Mouse (Mus musculus): ENCODE measurements around the gene Pcdh15. TPM values are rescaled to one million over a fixed set of nuclear protein-coding genes. Genes with fewer than 3 reads are reported as not detected.

Gene Pcdh15
- total RNA-seq, 1 experiment from 2014 or later = not detected

GRCm38 (mm10) chr10:73326861-73327260, 227.7 kb downstream of the Pcdh15 start:
- ATAC-seq (replicated peaks; ENCODE audit: low read depth, poor library complexity, severe bottlenecking) = no peak

- ATAC-seq (replicated peaks; ENCODE audit: low read depth, poor library complexity, severe bottlenecking) = no peak
Observed at GRCm38 (mm10) chr10:73333426-73333825, 234.3 kb downstream of the Pcdh15 start.

GRCm38 (mm10) chr10:73379001-73379400, 279.9 kb downstream of the Pcdh15 start:
- ATAC-seq (replicated peaks; ENCODE audit: low read depth, poor library complexity, severe bottlenecking) = no peak

GRCm38 (mm10) chr10:73384003-73384402, 284.9 kb downstream of the Pcdh15 start:
- no peak for ATAC-seq (replicated peaks; ENCODE audit: low read depth, poor library complexity, severe bottlenecking)

GRCm38 (mm10) chr10:73400426-73400825, 301.3 kb downstream of the Pcdh15 start:
- no peak for ATAC-seq (replicated peaks; ENCODE audit: low read depth, poor library complexity, severe bottlenecking)

- no peak for ATAC-seq (replicated peaks; ENCODE audit: low read depth, poor library complexity, severe bottlenecking)
Observed at GRCm38 (mm10) chr10:73425408-73425807, 326.3 kb downstream of the Pcdh15 start.

- ATAC-seq (replicated peaks; ENCODE audit: low read depth, poor library complexity, severe bottlenecking) = no peak
Observed at GRCm38 (mm10) chr10:73431345-73431744, 332.2 kb downstream of the Pcdh15 start.

- no peak for ATAC-seq (replicated peaks; ENCODE audit: low read depth, poor library complexity, severe bottlenecking)
Observed at GRCm38 (mm10) chr10:73484082-73484481, 384.9 kb downstream of the Pcdh15 start.

GRCm38 (mm10) chr10:73491654-73492053, 392.5 kb downstream of the Pcdh15 start:
- ATAC-seq (replicated peaks; ENCODE audit: low read depth, poor library complexity, severe bottlenecking) = no peak

GRCm38 (mm10) chr10:73514846-73515245, 415.7 kb downstream of the Pcdh15 start:
- no peak for ATAC-seq (replicated peaks; ENCODE audit: low read depth, poor library complexity, severe bottlenecking)

- no peak for ATAC-seq (replicated peaks; ENCODE audit: low read depth, poor library complexity, severe bottlenecking)
Observed at GRCm38 (mm10) chr10:73515742-73516141, 416.6 kb downstream of the Pcdh15 start.

GRCm38 (mm10) chr10:73519438-73519837, 420.3 kb downstream of the Pcdh15 start:
- no peak for ATAC-seq (replicated peaks; ENCODE audit: low read depth, poor library complexity, severe bottlenecking)

GRCm38 (mm10) chr10:73552831-73553230, 453.7 kb downstream of the Pcdh15 start:
- ATAC-seq (replicated peaks; ENCODE audit: low read depth, poor library complexity, severe bottlenecking) = no peak

- ATAC-seq (replicated peaks; ENCODE audit: low read depth, poor library complexity, severe bottlenecking) = no peak
Observed at GRCm38 (mm10) chr10:73564216-73564615, 465.1 kb downstream of the Pcdh15 start.

- ATAC-seq (replicated peaks; ENCODE audit: low read depth, poor library complexity, severe bottlenecking) = no peak
Observed at GRCm38 (mm10) chr10:73574711-73575297, 475.7 kb downstream of the Pcdh15 start.

- ATAC-seq (replicated peaks; ENCODE audit: low read depth, poor library complexity, severe bottlenecking) = no peak
Observed at GRCm38 (mm10) chr10:73667501-73667900, 568.4 kb downstream of the Pcdh15 start.

GRCm38 (mm10) chr10:73700519-73701286, 601.6 kb downstream of the Pcdh15 start:
- no peak for ATAC-seq (replicated peaks; ENCODE audit: low read depth, poor library complexity, severe bottlenecking)

- no peak for ATAC-seq (replicated peaks; ENCODE audit: low read depth, poor library complexity, severe bottlenecking)
Observed at GRCm38 (mm10) chr10:73725566-73726240, 626.6 kb downstream of the Pcdh15 start.

GRCm38 (mm10) chr10:73733246-73733645, 634.1 kb downstream of the Pcdh15 start:
- no peak for ATAC-seq (replicated peaks; ENCODE audit: low read depth, poor library complexity, severe bottlenecking)

- no peak for ATAC-seq (replicated peaks; ENCODE audit: low read depth, poor library complexity, severe bottlenecking)
Observed at GRCm38 (mm10) chr10:73749021-73749420, 649.9 kb downstream of the Pcdh15 start.

- ATAC-seq (replicated peaks; ENCODE audit: low read depth, poor library complexity, severe bottlenecking) = no peak
Observed at GRCm38 (mm10) chr10:73753876-73754275, 654.7 kb downstream of the Pcdh15 start.

Measured in common myeloid progenitor, adult 5-6 weeks (primary cell).